Mouse (Mus musculus): ENCODE results near the gene Enpp1. TPM values are rescaled to one million over a fixed set of nuclear protein-coding genes. Genes with fewer than 3 reads are reported as not detected.

The Enpp1 gene
- total and polyA plus RNA-seq, 2 experiments from 2014 or later, result 3.0 to 3.5 TPM

DNA sequence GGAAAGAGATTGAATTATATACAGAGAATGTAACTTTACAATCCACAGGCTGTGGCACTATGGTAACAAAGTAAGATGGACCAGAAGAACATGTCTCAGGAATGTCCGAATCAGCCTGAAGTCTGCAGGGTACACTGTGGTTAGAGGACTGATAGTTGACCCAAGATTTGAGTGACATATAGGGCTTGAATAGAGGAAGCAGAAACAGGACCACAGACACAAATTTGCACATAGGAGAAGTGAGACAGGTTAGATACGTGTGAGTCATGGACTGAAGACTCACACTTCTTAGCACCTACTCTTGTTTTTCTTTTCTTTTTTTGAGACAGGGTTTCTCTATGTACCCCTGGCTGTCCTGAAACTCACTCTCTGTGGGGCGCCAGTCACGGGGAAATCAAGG lies 15.5 kb upstream of the Enpp1 start:
- Histone ChIP-seq H3K9ac (replicated peaks; ENCODE audit: low read length, poor library complexity, severe bottlenecking) (no peak overlapping the region), H3K27ac (ENCODE audit: low read depth, low read length) (no peak overlapping the region), H3K4me2 (ENCODE audit: low read depth, low read length, poor library complexity, severe bottlenecking) (no peak overlapping the region), H3K36me3 (ENCODE audit: insufficient read depth, low read length) (no peaks in the 10 kb centered on the region), H3K27me3 (ENCODE audit: insufficient read depth, low read length) (no peaks in the 10 kb centered on the region), H3K4me1 (ENCODE audit: insufficient read depth, low read length) (no peaks in the 10 kb centered on the region), H3K4me3 (ENCODE audit: low read depth, low read length) (no peak overlapping the region), H3K9me3 (ENCODE audit: low read length) (no peaks in the 10 kb centered on the region)
- DNase-seq (ENCODE audit: low spot score) (no peak), ATAC-seq (ENCODE audit: low FRiP score) (no peak)
- no peak for TF ChIP-seq CTCF (IDR thresholded peaks at IDR 0.05)
- 92% methylated on average over 4 of the region's 4 CpGs for WGBS

DNA sequence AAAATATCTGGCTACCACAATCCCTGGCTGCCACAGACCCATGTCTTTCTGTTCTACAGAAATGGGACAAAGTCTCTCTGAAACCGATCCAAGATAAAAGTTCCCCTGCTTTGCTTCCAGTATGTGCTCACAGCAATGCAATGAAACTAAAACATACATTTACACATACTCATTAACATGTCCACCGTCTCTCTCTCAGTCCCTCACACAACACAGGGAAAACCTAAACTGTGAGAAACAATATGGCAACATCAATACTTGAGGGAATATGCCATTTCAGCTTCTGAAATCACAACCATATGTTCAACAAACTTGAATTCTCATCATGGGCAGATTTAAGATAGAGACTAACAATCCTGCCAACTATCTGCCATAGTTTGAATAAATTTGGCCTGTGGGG lies 13.2 kb upstream of the Enpp1 start:
- no peak overlapping the region for H3K27ac ChIP-seq (ENCODE audit: low read depth, low read length)
- no peaks in the 10 kb centered on the region for H3K27me3 ChIP-seq (ENCODE audit: insufficient read depth, low read length)
- no peak overlapping the region for H3K4me3 ChIP-seq (ENCODE audit: low read depth, low read length)
- no peak overlapping the region for H3K9ac ChIP-seq (replicated peaks; ENCODE audit: low read length, poor library complexity, severe bottlenecking)
- 90% methylated on average over 2 of the region's 2 CpGs for WGBS
- TF ChIP-seq CTCF (IDR thresholded peaks at IDR 0.05), result no peak
- no peak overlapping the region for H3K4me2 ChIP-seq (ENCODE audit: low read depth, low read length, poor library complexity, severe bottlenecking)
- no peaks in the 10 kb centered on the region for H3K9me3 ChIP-seq (ENCODE audit: low read length)
- no peaks in the 10 kb centered on the region for H3K36me3 ChIP-seq (ENCODE audit: insufficient read depth, low read length)
- no peak for DNase-seq (ENCODE audit: low spot score)
- ATAC-seq (ENCODE audit: low FRiP score), result no peak
- H3K4me1 ChIP-seq (ENCODE audit: insufficient read depth, low read length), result no peaks in the 10 kb centered on the region

DNA sequence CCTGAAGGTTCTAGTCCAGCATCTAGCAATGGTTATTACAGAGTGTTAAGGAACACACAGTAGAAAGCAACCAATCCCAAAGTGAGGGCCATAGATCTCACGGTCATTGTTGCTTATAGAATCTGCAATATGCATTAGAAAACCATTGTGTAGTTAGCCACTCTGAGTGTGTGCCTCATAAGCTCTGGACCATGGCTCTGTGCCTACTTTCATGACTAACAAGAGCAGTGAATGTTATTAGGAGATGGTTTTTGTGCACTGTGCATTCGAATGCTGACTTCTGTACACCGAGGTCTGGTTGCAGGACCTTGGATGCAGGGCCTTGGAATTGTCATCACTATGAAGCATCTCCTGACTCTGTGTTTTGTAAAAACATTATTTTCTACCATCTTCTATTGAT lies 9.9 kb upstream of the Enpp1 start:
- H3K4me1 ChIP-seq (ENCODE audit: insufficient read depth, low read length), result no peaks in the 10 kb centered on the region
- no peaks in the 10 kb centered on the region for H3K36me3 ChIP-seq (ENCODE audit: insufficient read depth, low read length)
- ATAC-seq (ENCODE audit: low FRiP score) (no peak), DNase-seq (ENCODE audit: low spot score) (no peak)
- H3K27me3 ChIP-seq (ENCODE audit: insufficient read depth, low read length), result no peaks in the 10 kb centered on the region
- no peak for TF ChIP-seq CTCF (IDR thresholded peaks at IDR 0.05)
- no peak overlapping the region for H3K27ac ChIP-seq (ENCODE audit: low read depth, low read length)
- WGBS, result 96% methylated on average over 3 of the region's 3 CpGs
- H3K9ac ChIP-seq (replicated peaks; ENCODE audit: low read length, poor library complexity, severe bottlenecking), result no peak overlapping the region
- no peaks in the 10 kb centered on the region for H3K9me3 ChIP-seq (ENCODE audit: low read length)
- no peak overlapping the region for H3K4me2 ChIP-seq (ENCODE audit: low read depth, low read length, poor library complexity, severe bottlenecking)
- no peak overlapping the region for H3K4me3 ChIP-seq (ENCODE audit: low read depth, low read length)

DNA sequence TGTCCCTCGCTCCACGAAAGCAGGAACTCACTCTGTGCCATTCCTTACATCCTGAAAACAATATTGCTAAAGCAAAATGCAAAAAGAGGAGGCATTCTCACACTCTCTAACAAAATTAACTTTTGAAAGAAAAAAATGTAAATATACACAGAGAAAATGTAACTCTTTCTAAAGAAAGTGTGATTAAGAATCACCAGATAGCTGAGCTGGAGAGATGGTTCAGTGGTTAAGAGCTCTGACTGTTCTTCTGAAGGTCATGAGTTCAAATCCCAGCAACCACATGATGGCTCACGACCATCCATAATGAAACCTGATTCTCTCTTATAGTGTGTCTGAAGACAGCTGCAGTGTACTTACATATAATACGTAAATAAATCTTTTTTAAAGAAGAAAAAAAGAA lies 7.4 kb upstream of the Enpp1 start:
- no peaks in the 10 kb centered on the region for H3K27me3 ChIP-seq (ENCODE audit: insufficient read depth, low read length)
- DNase-seq (ENCODE audit: low spot score) (no peak), ATAC-seq (ENCODE audit: low FRiP score) (no peak)
- TF ChIP-seq CTCF (IDR thresholded peaks at IDR 0.05), result no peak
- H3K36me3 ChIP-seq (ENCODE audit: insufficient read depth, low read length), result no peaks in the 10 kb centered on the region
- no peak overlapping the region for H3K9ac ChIP-seq (replicated peaks; ENCODE audit: low read length, poor library complexity, severe bottlenecking)
- H3K4me1 ChIP-seq (ENCODE audit: insufficient read depth, low read length), result no peaks in the 10 kb centered on the region
- no peaks in the 10 kb centered on the region for H3K9me3 ChIP-seq (ENCODE audit: low read length)
- no peak overlapping the region for H3K4me2 ChIP-seq (ENCODE audit: low read depth, low read length, poor library complexity, severe bottlenecking)
- WGBS, result 89% methylated on average over 4 of the region's 4 CpGs
- H3K4me3 ChIP-seq (ENCODE audit: low read depth, low read length), result no peak overlapping the region
- H3K27ac ChIP-seq (ENCODE audit: low read depth, low read length), result no peak overlapping the region

DNA sequence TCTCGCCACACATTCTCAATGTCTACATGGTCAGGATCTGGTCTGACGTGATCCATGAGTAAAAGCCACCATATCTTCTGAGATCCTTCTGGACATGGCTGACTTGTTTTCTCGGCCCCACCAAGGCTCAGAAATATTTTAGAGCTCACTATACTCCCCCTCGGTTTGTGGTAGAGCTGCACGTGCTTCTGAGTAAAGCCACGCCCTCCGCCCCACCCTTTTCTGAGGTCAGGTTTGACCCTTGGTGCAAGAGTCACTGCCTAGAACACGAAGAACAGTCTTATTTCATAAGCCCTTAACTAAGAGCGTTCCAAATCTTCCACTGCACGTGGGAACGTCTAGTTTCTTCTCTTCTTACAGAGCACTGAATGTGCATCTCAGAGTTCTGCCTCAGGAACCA lies 6.8 kb upstream of the Enpp1 start:
- H3K27me3 ChIP-seq (ENCODE audit: insufficient read depth, low read length), result no peaks in the 10 kb centered on the region
- H3K9ac ChIP-seq (replicated peaks; ENCODE audit: low read length, poor library complexity, severe bottlenecking), result no peak overlapping the region
- no peak overlapping the region for H3K4me2 ChIP-seq (ENCODE audit: low read depth, low read length, poor library complexity, severe bottlenecking)
- H3K36me3 ChIP-seq (ENCODE audit: insufficient read depth, low read length), result no peaks in the 10 kb centered on the region
- no peaks in the 10 kb centered on the region for H3K9me3 ChIP-seq (ENCODE audit: low read length)
- no peak for TF ChIP-seq CTCF (IDR thresholded peaks at IDR 0.05)
- WGBS, result 62% methylated on average over 11 of the region's 11 CpGs
- no peaks in the 10 kb centered on the region for H3K4me1 ChIP-seq (ENCODE audit: insufficient read depth, low read length)
- ATAC-seq (ENCODE audit: low FRiP score) (no peak), DNase-seq (ENCODE audit: low spot score) (no peak)
- no peak overlapping the region for H3K27ac ChIP-seq (ENCODE audit: low read depth, low read length)
- H3K4me3 ChIP-seq (ENCODE audit: low read depth, low read length), result no peak overlapping the region

DNA sequence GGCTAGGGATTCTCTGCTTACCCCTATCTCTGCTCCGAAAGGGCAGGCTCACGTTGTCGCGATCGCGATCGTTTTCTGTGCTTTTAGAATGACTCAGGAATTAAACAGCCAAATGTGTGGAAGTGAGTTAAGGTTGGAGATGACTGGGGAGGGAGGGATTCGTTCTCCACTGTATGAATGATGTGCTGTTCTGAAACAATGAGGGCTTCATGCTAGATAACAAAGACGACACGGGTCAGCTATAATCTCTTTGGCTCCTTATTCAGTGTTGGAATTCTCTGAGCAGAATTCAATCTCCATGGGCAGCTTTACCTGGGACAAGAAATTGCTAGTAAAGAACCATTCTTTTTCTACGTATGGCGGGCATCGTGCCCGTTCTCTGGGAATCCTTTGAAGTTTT lies 6.1 kb upstream of the Enpp1 start:
- Histone ChIP-seq H3K4me1 (ENCODE audit: insufficient read depth, low read length) (no peaks in the 10 kb centered on the region), H3K4me2 (ENCODE audit: low read depth, low read length, poor library complexity, severe bottlenecking) (no peak overlapping the region), H3K36me3 (ENCODE audit: insufficient read depth, low read length) (no peaks in the 10 kb centered on the region), H3K9ac (replicated peaks; ENCODE audit: low read length, poor library complexity, severe bottlenecking) (no peak overlapping the region), H3K9me3 (ENCODE audit: low read length) (no peaks in the 10 kb centered on the region), H3K27me3 (ENCODE audit: insufficient read depth, low read length) (no peaks in the 10 kb centered on the region), H3K27ac (ENCODE audit: low read depth, low read length) (no peak overlapping the region), H3K4me3 (ENCODE audit: low read depth, low read length) (no peak overlapping the region)
- DNase-seq (ENCODE audit: low spot score) (no peak), ATAC-seq (ENCODE audit: low FRiP score) (no peak)
- TF ChIP-seq CTCF (IDR thresholded peaks at IDR 0.05), result no peak
- 27% methylated on average over 14 of the region's 14 CpGs for WGBS

DNA sequence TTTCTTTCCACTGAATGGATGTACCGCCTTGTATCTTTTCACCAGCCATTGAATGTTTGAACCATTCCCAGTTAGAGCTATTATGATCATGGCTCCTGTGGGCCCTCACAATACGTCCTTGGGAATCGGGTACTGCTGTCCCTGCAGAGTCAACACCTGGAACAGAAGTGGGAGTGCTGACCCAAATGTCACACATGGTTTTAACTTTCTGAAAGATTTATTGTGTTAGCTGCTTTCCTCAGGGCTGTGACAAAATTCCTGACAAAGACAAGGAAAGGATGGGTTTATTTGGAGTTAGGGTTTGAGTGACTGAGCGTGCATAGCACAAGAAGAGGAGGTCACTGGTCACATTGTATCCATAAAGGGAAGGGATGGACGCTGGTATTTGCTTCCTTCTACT lies 4.3 kb upstream of the Enpp1 start:
- WGBS, result 83% methylated on average over 5 of the region's 5 CpGs
- DNase-seq (ENCODE audit: low spot score) (no peak), ATAC-seq (ENCODE audit: low FRiP score) (no peak)
- no peak overlapping the region for H3K9ac ChIP-seq (replicated peaks; ENCODE audit: low read length, poor library complexity, severe bottlenecking)
- H3K9me3 ChIP-seq (ENCODE audit: low read length), result no peaks in the 10 kb centered on the region
- H3K4me3 ChIP-seq (ENCODE audit: low read depth, low read length), result no peak overlapping the region
- no peak overlapping the region for H3K4me2 ChIP-seq (ENCODE audit: low read depth, low read length, poor library complexity, severe bottlenecking)
- no peaks in the 10 kb centered on the region for H3K27me3 ChIP-seq (ENCODE audit: insufficient read depth, low read length)
- no peak overlapping the region for H3K27ac ChIP-seq (ENCODE audit: low read depth, low read length)
- no peaks in the 10 kb centered on the region for H3K36me3 ChIP-seq (ENCODE audit: insufficient read depth, low read length)
- TF ChIP-seq CTCF (IDR thresholded peaks at IDR 0.05), result no peak
- no peaks in the 10 kb centered on the region for H3K4me1 ChIP-seq (ENCODE audit: insufficient read depth, low read length)

All from midbrain, postnatal 0 days (tissue).